Mouse (Mus musculus) adrenal gland, adult 2 months (tissue): ENCODE results near the gene Dda1. TPM values are rescaled to one million over a fixed set of nuclear protein-coding genes. Genes with fewer than 3 reads are reported as not detected.
A peak's percentile ranks its signal among the peaks of the same experiment; 100 is the strongest.
"Not testable (repeated sequence)": the region's sequence is repeated elsewhere in the genome, so short reads cannot be mapped to it uniquely, and the experiment has no call there.

Source experiments
- DNase-seq: peaks from one replicate; pipeline ENCODE4 v3.0.0; 2021
- long read RNA-seq: library from polyadenylated mRNA; stranded (forward); transcript quantifications from one replicate; pipeline ENCODE4 v2.0.0, GENCODE M21; 2021
- polyA plus RNA-seq: library from polyadenylated mRNA; depleted of rRNA; stranded (reverse); fragments of >200 nt; gene quantifications from 2 replicates; pipeline ENCODE4 v1.2.3, GENCODE M21; 2012; rRNA removed
- total RNA-seq, 2 experiments: library from RNA; stranded (reverse); gene quantifications; 2 replicates each; pipeline ENCODE4 v1.2.3; 2021

Gene Dda1
- total RNA-seq (10 to 100 TPM; 54.7 to 76.7 TPM), polyA plus RNA-seq (129 and 149 TPM in 2 replicates)
- long read RNA-seq, transcript Dda1-204 (4 exons, 1,881 nt), result minor isoform, 16 of 92 reads
- long read RNA-seq, transcript Dda1-202 (5 exons, 1,933 nt), result major isoform, 54 of 92 reads
- long read RNA-seq, transcript Dda1-205 (5 exons, 1,929 nt), result minor isoform, 7 of 92 reads
- long read RNA-seq, partial matches to known transcripts, result 0 of 92 reads
- long read RNA-seq, other reads (novel, unspliced or antisense), result 7 of 92 reads

DNA sequence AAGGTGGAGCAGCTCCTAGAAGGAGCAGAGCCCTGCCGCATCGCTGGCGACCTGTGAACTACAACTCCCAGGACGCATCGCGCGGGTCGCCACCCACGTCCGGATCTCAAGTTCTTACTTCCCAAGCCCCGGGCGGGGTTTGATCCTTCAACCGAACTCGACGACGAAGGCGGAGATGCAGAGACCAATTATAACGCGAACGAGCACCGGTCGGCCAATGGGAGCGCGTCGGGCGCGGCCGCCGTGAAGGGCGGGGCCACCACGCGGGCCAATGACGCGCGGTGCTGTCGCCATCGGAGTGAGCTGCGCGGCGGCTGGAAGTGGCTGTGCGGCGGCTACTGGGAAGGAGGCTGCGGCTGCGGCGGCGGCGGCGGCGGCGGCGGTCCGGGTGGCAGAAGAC lies at the start of gene Dda1:
Dda1 (plus strand) TSS at position 284 of the 400 bp plus-strand sequence.
- DNase-seq, result peak; percentile 99

DNA sequence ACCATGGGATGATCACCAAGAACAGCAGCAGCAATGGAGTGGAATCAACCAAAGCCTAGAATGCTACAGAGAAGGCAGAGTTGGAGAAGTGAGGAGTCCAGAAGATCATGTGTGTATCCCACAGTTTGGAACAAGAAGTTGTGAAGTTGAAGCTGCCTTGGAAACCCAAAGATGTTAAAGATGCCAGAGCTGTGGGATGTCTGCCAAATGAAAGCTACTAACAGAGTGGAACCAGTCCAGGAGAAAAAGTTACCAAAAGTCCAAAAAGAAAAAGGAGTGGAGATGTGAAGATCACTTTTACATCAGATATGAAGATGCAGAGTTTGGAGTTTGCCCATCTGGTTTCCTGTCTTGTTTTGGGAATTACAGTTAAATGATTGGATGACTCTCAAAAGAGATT lies 46.9 kb upstream of the Dda1 start:
- DNase-seq, result no peak

DNA sequence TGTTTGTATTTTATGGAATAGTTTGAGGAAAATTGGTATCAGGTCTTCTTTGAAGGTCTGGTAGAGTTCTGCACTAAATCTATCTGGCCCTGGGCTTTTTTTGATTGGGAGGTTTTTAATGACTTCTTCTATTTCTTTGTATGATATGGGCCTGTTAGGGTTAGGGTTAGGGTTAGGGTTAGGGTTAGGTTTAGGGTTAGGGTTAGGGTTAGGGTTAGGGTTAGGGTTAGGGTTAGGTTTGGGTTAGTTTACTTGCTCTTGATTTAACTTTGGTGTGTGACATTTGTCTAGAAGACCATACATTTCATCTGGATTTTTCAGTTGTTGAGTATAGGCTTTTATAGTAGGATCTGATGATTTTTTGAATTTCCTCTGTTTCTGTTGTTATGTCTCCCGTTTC lies 36.1 kb upstream of the Dda1 start:
- DNase-seq, result not testable (repeated sequence)

DNA sequence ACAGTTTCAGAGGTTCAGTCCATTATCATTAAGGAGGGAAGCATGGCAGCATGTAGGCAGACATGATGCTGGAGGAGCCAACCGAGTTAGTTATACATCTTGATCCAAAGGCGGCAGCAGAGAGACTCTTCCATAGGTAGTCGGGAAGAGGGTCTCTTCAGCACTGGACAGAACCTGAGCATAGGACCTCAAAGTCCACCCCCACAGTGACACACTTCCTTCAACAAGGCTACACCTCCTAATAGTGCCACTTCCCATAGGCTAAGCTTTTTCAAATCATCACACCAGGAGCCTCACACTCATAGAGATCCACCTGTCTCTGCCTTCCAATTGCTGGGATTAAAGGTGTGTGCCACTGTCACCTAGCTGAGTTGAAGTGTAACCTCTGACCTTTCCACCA lies 32.0 kb upstream of the Dda1 start:
- no peak for DNase-seq

DNA sequence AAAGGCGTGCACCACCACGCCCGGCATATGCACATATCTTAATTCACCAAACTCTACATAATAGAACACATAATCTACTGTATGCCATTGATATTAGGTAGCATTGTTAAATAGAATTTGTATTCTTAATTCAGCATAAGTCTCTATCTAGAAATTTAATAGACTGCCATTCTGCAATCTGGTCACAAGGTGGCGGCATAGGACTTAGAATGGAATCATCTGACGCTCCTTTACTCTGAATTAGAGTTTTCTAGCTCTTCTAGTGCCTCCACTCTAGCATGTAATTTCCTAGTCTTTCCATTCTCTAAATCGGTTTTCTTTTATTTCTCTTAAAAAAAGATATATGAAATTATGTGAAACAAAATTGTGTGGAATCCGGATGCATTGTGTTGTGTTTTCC lies 27.6 kb upstream of the Dda1 start:
- peak; percentile 49 for DNase-seq

DNA sequence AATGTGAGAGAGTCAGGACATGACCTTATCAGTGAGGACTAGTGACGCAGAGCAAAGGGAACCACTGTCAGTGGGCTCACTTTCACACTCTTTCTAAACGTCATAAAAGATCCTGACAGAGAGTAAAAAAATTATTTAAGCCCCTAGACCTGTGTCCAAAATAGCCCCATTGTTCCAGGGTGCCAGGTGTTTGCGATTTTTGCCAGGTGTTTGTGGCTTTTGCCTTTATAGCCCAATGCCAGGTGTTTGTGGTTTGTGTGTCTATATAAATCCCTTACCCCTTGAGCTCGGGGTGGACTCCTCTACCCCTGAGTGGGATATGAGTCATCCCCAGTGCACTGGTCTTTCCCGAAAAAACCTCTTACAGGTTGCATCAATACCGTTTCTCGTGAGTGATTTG lies 23.9 kb upstream of the Dda1 start:
- no peak for DNase-seq

DNA sequence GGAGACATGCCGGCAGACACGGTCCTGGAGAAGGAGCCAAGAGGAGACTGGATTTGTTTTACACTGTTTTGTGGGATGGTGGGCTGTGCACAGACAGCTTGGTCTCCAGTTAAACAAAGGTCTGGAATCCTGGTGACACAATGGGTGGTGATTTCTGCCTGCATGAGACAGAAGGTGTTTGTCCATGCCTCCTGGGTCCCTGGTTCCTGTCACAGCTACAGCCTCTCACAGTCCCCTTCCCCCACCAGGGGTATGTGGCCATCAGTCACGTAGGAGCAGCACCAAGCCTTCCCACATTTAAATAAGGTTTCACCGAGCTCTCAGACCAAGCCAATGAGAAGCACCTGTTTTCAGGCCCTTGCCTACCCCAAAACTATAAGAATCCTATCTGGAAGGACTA lies 17.7 kb upstream of the Dda1 start:
- DNase-seq, result no peak

DNA sequence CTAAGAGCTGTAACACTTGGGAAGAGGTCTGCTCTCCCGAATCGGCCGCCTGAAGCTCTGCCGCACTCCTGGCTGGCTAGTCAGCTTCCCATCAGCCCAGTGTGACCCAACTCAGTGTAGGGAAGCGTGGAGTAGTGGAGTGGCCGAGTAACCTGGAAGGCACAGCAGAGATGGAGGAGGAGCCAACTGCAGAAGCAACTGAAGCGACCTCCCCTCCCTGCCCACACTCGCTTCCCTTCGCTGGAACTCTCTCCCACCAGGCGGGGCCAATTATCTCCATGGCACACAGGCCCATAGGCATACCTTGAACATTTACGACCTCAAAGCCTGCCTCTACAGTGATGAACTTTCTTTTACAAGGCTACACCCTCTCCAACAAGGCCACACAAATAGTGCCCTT lies 17.2 kb upstream of the Dda1 start:
- DNase-seq, result no peak

DNA sequence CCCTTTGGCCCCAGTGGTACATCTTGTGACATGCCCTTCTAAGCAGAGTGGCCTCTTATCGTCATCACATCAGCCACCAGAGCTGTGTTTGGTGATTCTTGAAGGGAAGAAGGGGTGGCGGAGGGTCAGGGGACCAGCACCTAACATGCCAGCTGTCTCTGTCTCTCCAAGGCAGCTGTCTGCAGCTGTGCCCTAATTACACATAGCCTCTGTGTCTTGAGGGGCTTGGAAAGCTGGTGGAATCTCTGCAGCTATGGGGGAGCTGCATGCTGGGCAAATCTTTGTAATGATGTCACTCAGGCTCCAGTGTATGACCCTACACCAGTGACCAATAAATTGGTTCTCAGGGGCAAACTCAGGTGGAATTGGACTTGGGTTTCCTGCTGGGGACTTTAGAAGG lies 16.3 kb upstream of the Dda1 start:
- no peak for DNase-seq

DNA sequence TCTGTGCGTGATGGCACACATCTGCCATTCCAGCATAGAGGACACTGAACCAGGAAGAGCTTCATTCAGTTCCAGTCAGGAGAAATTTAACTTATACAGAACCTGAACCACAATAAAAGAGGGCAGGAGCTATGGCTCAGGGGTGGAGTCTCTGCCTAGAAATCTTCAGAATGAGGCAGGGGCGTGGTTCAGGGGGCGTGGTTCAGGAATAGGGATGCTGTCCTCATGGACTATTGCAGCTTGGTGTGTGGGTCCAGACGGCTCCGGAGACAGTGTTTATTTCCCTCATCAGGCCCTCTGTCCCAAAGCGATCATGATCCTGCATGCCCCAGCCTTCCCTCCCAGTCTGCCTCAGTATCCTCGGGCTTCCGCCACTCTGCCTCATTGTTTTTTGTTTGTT lies 14.3 kb upstream of the Dda1 start:
- no peak for DNase-seq

DNA sequence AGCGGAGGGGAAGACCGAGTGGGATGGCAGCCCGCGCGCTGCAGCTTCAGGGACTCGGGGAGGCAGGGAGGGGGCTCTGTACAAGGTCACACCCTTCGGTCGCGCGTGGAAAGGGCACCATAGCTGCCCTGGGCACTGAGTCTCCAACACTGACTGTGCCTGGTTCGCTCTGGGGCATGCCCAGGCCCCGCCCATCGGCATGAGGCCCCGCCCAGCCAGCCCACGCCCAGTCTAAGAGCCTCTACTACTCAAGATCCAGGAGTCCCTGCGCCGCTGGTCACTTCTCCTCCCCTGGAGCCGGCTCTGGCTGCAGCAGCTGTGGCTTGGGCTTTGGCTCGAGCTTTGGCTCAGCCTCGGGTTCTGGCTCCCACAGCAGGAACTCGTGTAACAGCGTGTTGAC lies 12.1 kb upstream of the Dda1 start:
- no peak for DNase-seq

DNA sequence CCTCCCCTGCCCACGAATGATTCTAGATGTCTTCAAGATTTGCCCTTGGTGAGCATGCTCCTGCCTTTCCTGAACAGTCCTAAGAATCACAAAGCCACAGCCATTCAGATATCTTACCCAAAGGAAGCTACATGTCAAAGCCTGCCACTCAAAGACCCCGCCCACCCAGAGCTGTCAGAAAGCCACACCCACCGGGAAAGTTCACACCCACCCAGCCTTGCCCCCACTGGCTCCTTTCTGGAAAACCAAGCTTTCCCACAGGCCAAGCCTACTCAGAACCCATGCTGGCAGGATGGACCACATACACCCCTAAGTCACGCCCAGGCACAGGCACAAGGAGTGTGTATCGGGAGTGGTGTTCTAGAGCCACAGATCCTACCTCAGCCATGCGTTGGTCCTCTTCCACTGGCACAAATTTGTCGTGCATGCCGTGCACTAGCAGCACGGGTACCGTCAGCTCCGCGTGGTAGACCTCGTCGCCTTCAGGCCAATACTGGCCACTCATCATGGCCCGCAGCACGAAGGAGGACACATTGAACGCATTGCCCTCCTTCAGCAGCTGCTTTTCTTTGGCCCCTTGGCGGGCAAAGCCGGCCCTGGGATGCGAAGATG lies 11.2 kb upstream of the Dda1 start:
- no peak for DNase-seq

DNA sequence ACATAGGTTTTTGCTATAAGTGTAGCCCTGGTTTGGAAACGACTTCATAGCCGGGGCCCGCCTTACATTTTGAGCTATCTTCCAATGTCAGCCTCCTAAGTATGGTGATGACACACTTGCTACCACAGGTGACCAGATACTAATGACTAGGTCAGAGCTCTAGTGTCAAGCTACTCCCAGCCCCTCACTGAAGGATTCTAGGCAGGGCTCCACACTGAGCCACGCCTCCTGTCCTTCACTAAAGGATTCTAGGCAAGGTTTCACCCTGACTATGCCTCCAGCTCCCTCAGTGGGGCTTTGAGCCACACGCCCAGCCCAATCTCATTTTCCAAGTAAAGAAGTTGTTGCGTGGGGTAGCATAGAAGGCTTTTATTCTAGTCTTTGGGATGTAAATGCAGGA lies 8.3 kb upstream of the Dda1 start:
- DNase-seq, result peak; percentile 63

DNA sequence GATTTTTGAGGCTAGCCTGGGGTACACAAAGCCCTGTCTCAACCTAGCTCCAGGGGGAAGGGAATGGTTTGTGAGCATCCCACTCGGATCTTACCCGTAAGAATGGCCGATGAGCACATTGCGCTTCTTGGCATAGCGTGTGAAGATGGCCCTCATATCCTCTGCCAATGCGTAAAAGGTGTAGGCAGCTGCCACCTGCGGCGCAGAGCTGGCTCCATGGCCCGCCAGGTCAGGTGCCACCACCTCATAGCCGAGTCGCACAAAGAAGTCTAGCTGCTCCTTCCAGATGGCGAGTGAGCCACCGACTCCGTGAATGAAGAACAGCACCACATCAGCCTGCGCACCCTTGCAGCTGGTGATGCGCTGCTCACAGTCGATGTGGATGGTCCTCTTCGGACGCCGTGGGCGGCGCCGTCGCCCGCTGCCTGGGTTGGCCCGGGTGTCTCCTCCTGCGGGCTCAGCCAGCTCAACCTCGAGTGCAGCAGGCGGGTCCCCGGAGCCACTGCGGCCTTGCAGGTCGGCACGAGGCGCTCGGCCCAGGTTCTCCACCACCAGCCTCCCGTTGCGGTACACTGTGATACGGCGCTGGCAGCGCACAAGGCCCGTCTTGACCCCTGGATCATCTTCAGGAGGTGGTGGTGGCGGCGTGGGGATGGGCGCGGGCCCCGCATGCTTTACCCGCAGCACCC lies 7.7 kb upstream of the Dda1 start:
- DNase-seq, result no peak

DNA sequence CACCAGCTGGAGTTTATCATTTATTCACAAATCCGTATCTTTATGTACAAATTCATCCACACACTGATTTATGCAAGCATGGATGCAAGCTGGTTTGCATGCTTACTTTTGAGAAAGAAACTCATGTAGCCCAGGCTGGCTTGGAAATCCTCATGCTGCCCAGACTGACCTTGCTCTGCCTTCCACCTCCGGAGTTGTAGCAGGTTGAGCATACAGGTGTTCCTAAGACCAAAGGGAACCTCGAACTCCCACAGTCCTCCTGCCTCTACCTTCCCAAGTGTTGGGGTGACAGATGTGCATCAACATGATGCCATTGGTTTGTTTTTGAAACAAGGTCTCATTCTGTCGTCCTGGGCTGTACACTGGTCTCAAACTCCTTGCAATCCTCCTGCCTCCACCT lies 6.8 kb upstream of the Dda1 start:
- DNase-seq, result no peak

DNA sequence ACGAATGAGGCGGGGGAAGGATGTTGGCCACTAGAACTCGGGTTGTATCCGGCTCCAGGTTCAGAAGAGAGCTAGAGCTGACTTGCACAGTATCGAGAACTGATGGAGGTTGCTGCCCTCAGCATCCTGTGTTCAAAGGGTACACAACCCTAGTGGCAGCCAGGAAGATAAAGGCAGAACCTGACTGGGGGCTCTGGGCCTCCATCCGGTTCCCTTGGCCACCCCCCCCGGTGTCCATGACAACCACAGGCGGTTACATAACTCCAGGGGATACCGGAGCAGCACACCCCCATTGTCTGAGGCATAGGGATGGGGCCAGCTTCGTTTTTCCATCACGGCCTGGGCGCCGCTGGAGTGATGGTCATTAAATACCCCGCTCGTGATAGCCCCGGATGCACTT lies 6.2 kb upstream of the Dda1 start:
- peak; percentile 72 for DNase-seq

DNA sequence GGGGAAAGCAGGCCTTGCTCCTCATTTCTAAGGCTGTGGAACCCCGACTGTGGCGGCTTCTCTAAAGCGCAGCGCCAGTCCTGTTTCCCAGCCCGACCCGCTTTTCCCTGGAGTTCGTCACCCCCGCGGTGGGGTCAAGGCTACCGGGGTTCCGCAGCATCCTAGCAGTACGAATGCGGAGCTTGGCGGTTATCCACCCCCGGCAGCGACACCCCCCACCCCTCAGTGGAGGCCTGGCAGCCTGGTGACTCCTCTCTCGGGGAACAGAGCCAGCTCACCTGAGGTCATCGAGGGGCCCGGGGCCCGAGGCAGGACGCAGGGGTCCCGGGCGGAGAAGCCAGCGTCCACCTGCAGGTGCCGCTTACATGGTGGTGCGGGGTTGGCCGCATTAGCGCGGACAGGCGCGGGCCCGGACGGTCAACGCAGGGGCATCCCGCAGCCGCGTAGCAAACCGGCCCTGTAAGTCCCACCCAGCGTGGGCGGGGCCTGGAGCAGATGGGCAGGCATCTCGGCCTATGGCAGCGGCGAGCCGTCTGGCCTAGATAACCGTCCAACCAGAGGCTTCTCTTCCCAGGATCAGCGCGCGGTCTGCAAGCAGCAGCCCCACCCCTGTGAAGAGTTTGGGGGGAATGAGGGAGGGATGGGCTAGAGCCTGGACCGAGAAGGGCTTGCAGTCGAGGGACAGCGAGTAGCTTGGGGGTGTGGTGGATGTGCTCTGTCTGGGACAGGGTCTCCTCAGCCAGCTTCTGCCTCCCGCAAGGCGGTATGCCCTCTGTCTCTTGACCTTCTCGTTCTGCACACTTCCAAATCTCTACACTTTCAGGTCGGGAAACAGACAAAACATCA lies 5.6 kb upstream of the Dda1 start, which contains the start of gene Abhd8:
Abhd8 (minus strand) TSS at position 468 of the 846 bp plus-strand sequence.
- peak; percentile 99 for DNase-seq

DNA sequence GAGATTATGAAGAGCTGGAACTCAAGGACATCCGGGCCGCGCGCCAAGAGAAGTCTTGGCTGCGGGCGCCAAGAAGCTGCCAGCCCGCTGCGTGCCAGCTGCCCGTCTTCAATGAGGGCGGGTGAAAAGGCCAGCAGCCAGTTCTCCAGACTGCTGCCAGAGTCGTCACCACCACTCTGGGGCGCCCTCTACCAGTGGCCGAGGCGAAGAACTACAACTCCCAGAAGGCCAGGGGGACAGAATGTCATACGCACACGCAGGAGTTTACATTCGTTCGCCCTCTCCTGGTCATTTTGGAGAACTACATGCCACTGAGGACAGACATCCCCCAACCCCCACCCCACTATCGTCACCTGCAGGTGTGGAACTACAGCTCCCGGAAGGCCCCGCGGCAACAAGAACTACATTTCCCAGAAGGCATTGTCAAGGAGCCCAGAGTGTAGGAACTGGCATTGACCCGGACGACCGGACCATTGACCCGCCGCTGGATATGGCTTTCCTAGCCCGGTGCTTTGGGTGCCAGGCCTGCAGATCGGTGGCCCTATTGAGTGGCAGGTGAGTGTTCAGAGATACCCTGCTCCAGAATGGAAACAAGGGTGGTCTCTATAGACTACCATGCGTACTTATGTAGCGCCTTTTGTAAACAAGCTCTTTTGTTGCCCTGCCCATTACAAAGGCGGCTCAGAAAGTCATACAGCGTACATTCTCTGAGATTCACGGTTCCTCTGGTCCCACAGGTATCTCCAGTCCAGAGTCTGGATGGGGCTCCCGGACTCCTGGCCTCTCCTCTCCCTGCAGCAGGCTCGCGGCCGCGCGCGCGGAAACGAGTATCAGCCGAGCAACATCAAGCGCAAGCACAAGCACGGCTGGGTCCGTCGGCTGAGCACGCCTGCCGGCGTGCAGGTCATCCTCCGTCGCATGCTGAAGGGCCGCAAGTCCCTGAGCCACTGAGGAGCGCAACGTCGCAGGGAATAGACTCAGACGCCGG lies 4.2 kb upstream of the Dda1 start, which contains the start of gene Mrpl34:
Mrpl34 (plus strand) TSS at position 447 of the 988 bp plus-strand sequence.
- DNase-seq, result peak; percentile 100

DNA sequence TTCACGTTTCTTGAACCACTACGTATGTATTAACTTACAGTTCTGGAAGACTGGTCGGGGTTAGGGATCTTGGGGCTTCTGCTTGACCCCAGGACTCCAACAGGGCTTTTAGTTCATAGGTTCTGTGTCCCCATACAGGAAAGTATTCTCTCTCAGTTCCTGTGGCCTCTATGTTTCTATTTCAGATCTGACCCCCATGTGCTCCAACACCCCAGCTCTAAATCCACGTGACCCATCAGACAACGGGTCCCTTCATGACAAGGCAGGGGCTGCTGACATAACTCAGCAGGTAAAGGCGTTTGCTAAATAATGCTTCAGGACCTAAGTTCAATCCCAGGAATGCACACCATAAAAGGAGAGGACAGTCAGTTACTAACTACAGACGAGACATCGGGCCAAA lies 3.3 kb upstream of the Dda1 start:
- no peak for DNase-seq

DNA sequence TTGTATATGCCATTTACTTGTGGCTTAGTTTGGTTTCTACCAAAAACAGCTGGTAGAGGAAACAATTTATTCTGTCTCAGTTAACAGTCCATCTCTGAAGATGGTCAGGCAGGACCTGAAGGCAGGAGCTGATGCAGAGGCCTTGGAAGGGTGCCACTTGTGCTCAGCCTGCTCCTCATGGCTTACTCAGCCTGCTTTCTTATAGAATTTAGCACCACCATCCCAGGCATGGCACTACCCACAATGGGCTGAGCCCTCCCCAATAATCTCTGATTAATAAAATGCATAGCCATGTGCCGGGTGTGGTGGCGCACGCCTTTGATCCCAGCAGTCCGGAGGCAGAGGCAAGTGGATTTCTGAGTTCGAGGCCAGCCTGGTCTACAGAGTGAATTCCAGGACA lies 2.8 kb upstream of the Dda1 start:
- no peak for DNase-seq

DNA sequence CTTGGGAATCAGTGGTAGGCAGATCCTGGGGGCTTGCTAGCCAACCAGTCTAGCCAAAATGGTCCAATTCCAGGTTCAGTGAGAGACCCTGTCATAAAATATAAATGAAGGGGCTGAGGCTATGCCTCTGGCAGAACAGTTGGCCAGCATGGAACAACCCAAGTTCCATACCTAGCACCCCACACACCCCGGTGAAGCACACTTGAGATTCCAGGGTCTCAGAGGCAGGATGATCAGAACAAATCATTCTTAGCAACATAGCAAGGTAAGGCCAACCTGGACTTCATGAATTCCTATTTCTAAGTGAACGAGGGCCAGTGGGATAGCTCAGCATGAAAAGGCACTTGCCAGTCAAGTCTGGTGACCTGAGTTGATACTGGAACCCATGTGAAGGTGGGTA lies 1.8 kb upstream of the Dda1 start:
- DNase-seq, result no peak
